Mouse (Mus musculus): ENCODE data around the gene Zmiz1.

Zmiz1 gene

GRCm38 (mm10) chr14:25600358-25600757, 141.4 kb downstream of the Zmiz1 start:
- DNase-seq: no peak

GRCm38 (mm10) chr14:25600951-25601350, 142.0 kb downstream of the Zmiz1 start:
- no peak for DNase-seq

GRCm38 (mm10) chr14:25602018-25602417, 143.0 kb downstream of the Zmiz1 start:
- DNase-seq: no peak

GRCm38 (mm10) chr14:25604395-25605142, 145.6 kb downstream of the Zmiz1 start:
- DNase-seq: no peak

- DNase-seq: peak; percentile 86
These were observed 147.6 kb downstream of the Zmiz1 start for GRCm38 (mm10) chr14:25606372-25607140.

GRCm38 (mm10) chr14:25607141-25607967, 148.4 kb downstream of the Zmiz1 start:
- peak; percentile 57 for DNase-seq

GRCm38 (mm10) chr14:25607968-25608491, 149.0 kb downstream of the Zmiz1 start:
- DNase-seq: peak; percentile 77

- DNase-seq: peak; percentile 46
These were observed 149.6 kb downstream of the Zmiz1 start for GRCm38 (mm10) chr14:25608618-25609017.

GRCm38 (mm10) chr14:25609355-25609754, 150.4 kb downstream of the Zmiz1 start:
- DNase-seq: peak; percentile 65

GRCm38 (mm10) chr14:25610396-25611158, 151.6 kb downstream of the Zmiz1 start:
- DNase-seq: no peak

- DNase-seq: no peak
These were observed 152.2 kb downstream of the Zmiz1 start for GRCm38 (mm10) chr14:25611159-25611697.

GRCm38 (mm10) chr14:25611815-25612698, 153.1 kb downstream of the Zmiz1 start:
- DNase-seq: no peak

GRCm38 (mm10) chr14:25613942-25614575, 155.1 kb downstream of the Zmiz1 start:
- no peak for DNase-seq

GRCm38 (mm10) chr14:25614684-25615083, 155.7 kb downstream of the Zmiz1 start:
- no peak for DNase-seq

- no peak for DNase-seq
These were observed 156.6 kb downstream of the Zmiz1 start for GRCm38 (mm10) chr14:25615602-25616001.

GRCm38 (mm10) chr14:25616009-25616723, 157.2 kb downstream of the Zmiz1 start:
- DNase-seq: no peak

- DNase-seq: no peak
These were observed 158.3 kb downstream of the Zmiz1 start for GRCm38 (mm10) chr14:25617264-25617663.

- DNase-seq: no peak
These were observed 160.2 kb downstream of the Zmiz1 start for GRCm38 (mm10) chr14:25619066-25619762.

- no peak for DNase-seq
These were observed 161.8 kb downstream of the Zmiz1 start for GRCm38 (mm10) chr14:25620766-25621165.

Data from thymus, postnatal 25 days (tissue).